Comparison of ENCODE assay signal across 22 mouse cellular contexts in the genomic region with DNA sequence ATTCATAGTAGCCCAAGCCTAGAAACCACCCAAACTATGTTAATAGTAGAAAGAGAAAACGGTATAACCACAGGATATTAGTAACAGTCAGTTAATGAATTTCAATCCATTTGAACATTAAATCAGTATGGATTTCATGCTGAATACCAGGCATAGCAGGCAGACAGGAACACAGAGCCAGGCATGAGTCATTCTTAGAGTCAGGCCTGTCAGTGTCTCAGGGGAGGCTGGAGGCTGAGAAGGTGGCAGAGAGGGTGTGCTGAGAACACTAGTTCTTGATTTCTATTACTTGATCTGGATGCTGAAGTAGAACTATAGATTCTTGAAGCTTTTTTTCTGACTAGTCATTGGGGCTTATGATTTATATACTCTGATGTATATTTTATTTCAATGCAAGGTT. TPM values are rescaled to one million over a fixed set of nuclear protein-coding genes. Genes with fewer than 3 reads are reported as not detected.
"Had no signal": no experiment of that assay in that cellular context is flagged by ENCODE, and none has a peak within 500 bp of the region (broad histone marks: within the 10 kb centered on the region; RNA-seq: fewer than 3 reads in every experiment).

No protein-coding gene starts in this region.

- DNase-seq: kidney, adult 2 months; kidney, postnatal 25 days; layer of hippocampus, adult 9-11 months; liver, embryonic 13.5 days; lung, adult 2 months; retina, postnatal 1 day; right cerebral cortex, postnatal 25 days; thymus, adult 2 months; thymus, postnatal 25 days had no signal

- H3K4me3 ChIP-seq: layer of hippocampus, adult 2 months; limb, embryonic 10.5 days; limb, embryonic 13.5 days; liver, embryonic 13.5 days; midbrain, embryonic 10.5 days; midbrain, embryonic 13.5 days; neural tube, embryonic 12.5 days; neural tube, embryonic 15.5 days had no signal

- H3K27ac ChIP-seq: kidney, postnatal 0 days; layer of hippocampus, adult 2 months; limb, embryonic 10.5 days; limb, embryonic 13.5 days; liver, embryonic 13.5 days; midbrain, embryonic 10.5 days; midbrain, embryonic 13.5 days; neural tube, embryonic 12.5 days; neural tube, embryonic 15.5 days had no signal

- ATAC-seq: midbrain, embryonic 13.5 days had no signal

- H3K9me3 ChIP-seq: limb, embryonic 10.5 days; limb, embryonic 13.5 days; liver, embryonic 13.5 days; megakaryocyte, embryonic 14.5 days; midbrain, embryonic 10.5 days; midbrain, embryonic 13.5 days; neural tube, embryonic 12.5 days; neural tube, embryonic 15.5 days had no signal

- H3K9ac ChIP-seq: limb, embryonic 13.5 days; liver, embryonic 13.5 days; midbrain, embryonic 13.5 days; neural tube, embryonic 12.5 days; neural tube, embryonic 15.5 days had no signal

- H3K27me3 ChIP-seq: limb, embryonic 13.5 days; liver, embryonic 13.5 days; megakaryocyte, embryonic 14.5 days; midbrain, embryonic 13.5 days; neural tube, embryonic 12.5 days; neural tube, embryonic 15.5 days had no signal

- H3K4me1 ChIP-seq: limb, embryonic 10.5 days; limb, embryonic 13.5 days; midbrain, embryonic 10.5 days; neural tube, embryonic 12.5 days had no signal

- H3K4me2 ChIP-seq: limb, embryonic 13.5 days; liver, embryonic 13.5 days; midbrain, embryonic 13.5 days; neural tube, embryonic 12.5 days; neural tube, embryonic 15.5 days had no signal

RNA-seq across cellular contexts. Expression of a gene that starts 58.3 kb away (rescaled TPM):
- polyA plus RNA-seq: kidney, adult 2 months; kidney, postnatal 0 days; limb, embryonic 10.5 days; limb, embryonic 13.5 days; liver, adult 2 months; liver, embryonic 13.5 days; liver, embryonic 16.5 days; lung, adult 2 months; spleen, adult 2 months had no signal

RNA-seq across cellular contexts. Expression of a gene that starts 59.4 kb away (rescaled TPM):
- polyA plus RNA-seq: kidney, adult 2 months; kidney, embryonic 14.5 days; kidney, postnatal 0 days; limb, embryonic 10.5 days; liver, adult 2 months; liver, embryonic 13.5 days; spleen, adult 2 months had no signal
